Mouse (Mus musculus): ENCODE data around the gene Adamts2.

Gene Adamts2

GRCm38 (mm10) chr11:50845951-50846350 is 244.1 kb downstream of the Adamts2 start:
- no peak for DNase-seq (ENCODE audit: low spot score in 2 of 2)

- no peak for DNase-seq (ENCODE audit: low spot score in 2 of 2)
These were observed 245.2 kb downstream of the Adamts2 start for GRCm38 (mm10) chr11:50847047-50847446.

GRCm38 (mm10) chr11:50848520-50849137 is 246.7 kb downstream of the Adamts2 start:
- DNase-seq (ENCODE audit: low spot score in 2 of 2) = no peak

DNA sequence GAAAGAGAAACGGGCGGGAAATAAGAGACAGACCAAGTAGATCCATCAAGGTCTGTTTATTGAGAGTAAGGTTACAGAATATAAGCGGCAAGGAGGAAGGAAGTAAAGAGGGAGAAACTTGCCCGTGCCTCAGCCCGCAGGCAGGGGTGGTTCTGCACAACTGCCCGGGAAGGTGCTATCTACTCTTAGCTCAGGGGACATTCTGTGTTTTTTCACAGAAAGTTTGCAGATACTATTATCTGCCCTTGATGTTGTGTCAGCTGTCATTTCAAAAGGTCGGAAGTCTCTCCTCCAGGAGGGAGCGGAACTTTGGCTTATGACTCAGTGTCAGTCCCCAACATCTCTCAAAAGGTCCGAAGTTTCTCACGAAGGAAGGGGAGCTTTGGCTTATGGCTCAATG is 247.4 kb downstream of the Adamts2 start:
- no peak for DNase-seq (ENCODE audit: low spot score in 2 of 2)

- DNase-seq (ENCODE audit: low spot score in 2 of 2) = no peak
These were observed 248.4 kb downstream of the Adamts2 start, which contains the start of gene Grm6 for GRCm38 (mm10) chr11:50850177-50850735. Gene Grm6 (plus strand): TSS chr11:50850685.

- no peak for DNase-seq (ENCODE audit: low spot score in 2 of 2)
These were observed 249.2 kb downstream of the Adamts2 start for GRCm38 (mm10) chr11:50850989-50851601.

Data from urinary bladder, postnatal 36 days (tissue).